Mouse (Mus musculus) lung, postnatal 14 days (tissue): Measurements from ENCODE around the gene Arpc1b.
"Not testable (repeated sequence)": the region's sequence is repeated elsewhere in the genome, so short reads cannot be mapped to it uniquely, and the experiment has no call there.

Experiments used
- DNase-seq: peaks from one replicate; pipeline ENCODE4 v3.0.0; 2021

Gene Arpc1b

DNA sequence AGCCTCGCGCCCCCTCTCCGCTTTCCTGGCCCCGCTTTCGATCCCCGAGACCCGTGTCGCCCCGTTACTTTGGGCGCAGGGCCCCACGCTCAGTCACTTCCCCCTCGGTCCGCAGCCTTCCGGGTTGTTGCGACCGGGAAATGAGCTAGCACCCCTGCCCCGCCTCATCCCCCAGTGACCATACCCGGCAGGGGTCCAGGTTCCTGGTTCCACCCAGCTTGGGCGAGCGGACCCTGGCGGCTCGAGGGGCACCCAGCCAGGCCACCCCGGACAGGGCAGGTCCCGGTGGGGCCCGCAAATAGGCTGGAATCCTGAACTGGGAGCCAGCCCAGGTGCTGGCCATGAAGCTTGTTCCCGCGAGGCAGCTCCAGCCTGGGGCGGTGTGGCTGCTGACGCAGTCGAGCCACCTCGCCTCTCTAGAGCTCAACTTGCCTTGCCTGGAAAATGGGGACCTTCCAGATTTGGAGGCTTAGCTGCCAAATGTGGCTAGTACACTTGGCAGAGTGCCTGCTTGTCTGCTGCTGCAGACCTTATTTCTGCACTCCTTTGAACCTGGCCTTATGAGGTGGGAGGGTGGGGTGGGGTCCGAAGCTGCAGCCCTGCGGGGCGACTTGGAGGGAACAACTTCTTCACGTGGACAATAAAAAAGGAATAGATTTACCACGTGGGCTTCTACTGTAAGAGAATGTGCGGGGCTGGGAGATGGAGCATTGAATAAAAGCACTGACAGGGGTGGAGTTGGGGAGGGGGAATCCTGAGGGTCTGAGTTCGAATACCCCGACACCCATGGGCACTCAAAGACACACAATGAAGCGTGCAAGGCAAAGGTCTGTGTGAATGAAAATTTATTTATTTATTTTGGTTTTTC is 825 bp downstream of the Arpc1b start:
- peak; percentile 75 for DNase-seq

- no peak for DNase-seq
These were observed 1.7 kb downstream of the Arpc1b start for GRCm38 (mm10) chr5:145115736-145116135.

- DNase-seq: peak; percentile 73
These were observed 2.3 kb downstream of the Arpc1b start for GRCm38 (mm10) chr5:145116316-145116715.

- DNase-seq: peak; percentile 87
These were observed 2.9 kb downstream of the Arpc1b start for GRCm38 (mm10) chr5:145116916-145117315.

GRCm38 (mm10) chr5:145118005-145118404 is 4.0 kb downstream of the Arpc1b start:
- peak; percentile 29 for DNase-seq

DNA sequence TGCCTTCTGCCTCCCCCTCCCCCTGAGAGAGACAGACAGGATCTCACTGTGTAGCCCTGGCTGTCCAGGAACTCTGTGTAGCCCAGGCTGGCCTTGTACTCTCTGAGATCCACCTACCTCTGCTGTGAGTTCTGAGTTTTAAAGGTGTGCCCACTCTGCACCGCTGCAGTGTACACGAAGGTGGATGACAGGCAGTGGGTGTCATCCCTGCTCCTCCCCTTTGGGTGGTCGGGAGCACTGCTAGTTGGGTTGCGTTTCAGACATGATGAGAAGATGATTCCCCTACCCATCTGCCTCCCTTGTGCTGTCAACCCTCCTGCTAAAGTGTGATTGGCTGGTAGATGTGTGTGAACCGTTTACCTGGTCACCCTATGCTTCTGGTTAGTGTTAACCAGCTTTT is 4.4 kb downstream of the Arpc1b start:
- no peak for DNase-seq

GRCm38 (mm10) chr5:145119385-145119784 is 5.4 kb downstream of the Arpc1b start:
- no peak for DNase-seq

GRCm38 (mm10) chr5:145120921-145121320 is 6.9 kb downstream of the Arpc1b start:
- no peak for DNase-seq

- DNase-seq: no peak
These were observed 9.4 kb downstream of the Arpc1b start for GRCm38 (mm10) chr5:145123396-145123795.

GRCm38 (mm10) chr5:145126580-145126979 is 12.6 kb downstream of the Arpc1b start:
- DNase-seq: no peak

DNA sequence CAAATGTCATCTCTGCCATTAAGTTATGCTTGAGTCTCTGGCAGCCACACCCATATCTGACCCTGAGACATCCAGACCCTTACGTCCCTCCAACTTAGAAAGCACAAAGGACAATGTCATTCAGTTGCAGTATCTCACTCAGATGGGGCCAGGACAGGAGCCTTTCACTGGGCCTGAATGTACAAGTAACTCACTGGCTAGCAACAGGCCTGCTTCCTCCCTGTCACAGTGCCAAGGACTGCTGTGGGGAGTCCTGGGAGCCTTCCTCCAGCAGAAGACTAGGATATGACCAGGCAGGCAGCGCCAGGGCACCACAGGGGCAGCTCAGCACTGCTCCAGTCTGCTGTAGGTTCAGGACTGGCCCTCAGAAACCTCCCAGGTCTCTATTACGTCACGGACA is 15.1 kb downstream of the Arpc1b start:
- no peak for DNase-seq

DNA sequence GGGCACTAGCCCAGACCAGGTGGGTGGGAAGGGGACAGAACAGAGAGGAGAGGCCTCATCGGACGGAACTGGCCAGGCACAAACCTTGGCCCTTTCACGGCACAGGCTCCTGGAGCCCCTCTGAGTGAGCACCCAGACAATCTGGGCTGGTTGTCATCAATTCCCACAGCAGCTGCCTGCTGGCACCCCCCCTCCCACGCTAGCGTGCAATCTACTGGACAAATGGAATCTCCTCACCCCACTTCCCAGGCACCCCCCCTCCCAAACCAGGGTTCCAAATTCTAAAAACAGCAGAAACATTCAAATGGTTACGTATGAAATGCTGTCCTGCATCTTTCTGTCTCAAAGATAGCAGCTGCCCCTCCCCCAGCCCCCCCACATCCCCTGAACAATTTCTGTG is 15.8 kb downstream of the Arpc1b start:
- DNase-seq: not testable (repeated sequence)

DNA sequence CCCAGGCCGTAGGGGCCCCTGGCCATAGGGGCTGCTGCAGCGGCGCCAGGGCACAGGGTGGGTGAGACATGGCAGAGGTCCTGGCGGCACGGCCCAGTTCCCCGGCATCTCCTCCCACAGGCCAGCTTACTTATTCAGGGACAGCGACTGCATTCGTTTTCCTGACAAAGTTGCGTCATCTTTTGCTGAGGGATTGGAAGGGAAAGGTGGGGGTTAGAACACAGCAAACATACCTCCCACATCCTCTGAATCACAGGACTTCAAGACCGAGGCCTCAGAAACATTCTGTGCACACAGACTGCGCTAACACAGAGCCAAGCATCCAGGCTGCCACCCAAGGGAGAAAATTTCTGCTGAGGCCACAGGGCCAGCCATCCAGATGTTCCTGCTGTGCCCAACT is 16.2 kb downstream of the Arpc1b start:
- DNase-seq: no peak

DNA sequence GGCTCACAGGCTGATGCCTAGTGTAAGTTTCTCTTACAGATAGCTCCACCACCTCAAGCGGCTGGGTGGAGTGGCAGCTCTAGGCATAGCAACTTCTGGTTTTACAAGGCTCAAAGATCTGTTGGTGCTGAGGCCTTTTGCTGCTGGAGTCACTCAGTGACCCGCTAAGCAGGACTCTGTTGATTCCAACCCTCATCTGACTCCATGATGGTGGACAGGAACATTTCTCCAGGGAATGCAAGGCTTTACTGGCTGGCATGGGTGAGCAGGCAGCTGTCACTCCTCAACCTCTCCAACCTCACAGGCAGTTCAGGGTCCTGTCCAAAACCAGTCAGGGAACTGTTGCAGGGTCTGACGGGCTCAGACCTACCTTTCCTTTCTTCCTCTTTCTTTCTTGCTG is 17.0 kb downstream of the Arpc1b start:
- DNase-seq: no peak

- not testable (repeated sequence) for DNase-seq
These were observed 19.3 kb downstream of the Arpc1b start for GRCm38 (mm10) chr5:145133275-145133674.

DNA sequence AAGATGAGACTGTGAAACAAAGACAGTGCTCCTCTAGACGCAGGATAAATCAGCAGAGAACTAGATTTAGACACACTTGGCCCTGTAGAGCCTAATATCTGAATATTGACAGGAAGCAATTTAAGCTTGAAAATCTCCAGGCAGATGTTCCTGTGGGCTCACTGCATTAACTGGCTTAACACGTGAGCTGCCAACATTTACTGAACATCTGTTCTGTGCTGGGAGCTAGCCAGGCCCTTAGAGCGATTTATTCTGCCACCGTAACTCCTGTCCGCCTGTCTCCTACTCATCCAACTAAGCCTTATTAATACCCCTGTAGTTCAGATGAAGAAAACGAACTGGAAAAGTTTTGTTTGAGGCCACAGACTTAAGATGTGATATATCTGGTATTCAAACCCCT is 24.8 kb downstream of the Arpc1b start:
- no peak for DNase-seq

- peak; percentile 96 for DNase-seq
These were observed 25.8 kb downstream of the Arpc1b start, which contains the start of the genes Pdap1 and Bud31 for GRCm38 (mm10) chr5:145139571-145140519. Gene Pdap1, minus strand, starts transcription at chr5:145140238. Gene Bud31, plus strand, starts transcription at chr5:145140362.

GRCm38 (mm10) chr5:145140611-145141010 is 26.6 kb downstream of the Arpc1b start:
- DNase-seq: no peak

- no peak for DNase-seq
These were observed 33.7 kb downstream of the Arpc1b start for GRCm38 (mm10) chr5:145147748-145148147.

DNA sequence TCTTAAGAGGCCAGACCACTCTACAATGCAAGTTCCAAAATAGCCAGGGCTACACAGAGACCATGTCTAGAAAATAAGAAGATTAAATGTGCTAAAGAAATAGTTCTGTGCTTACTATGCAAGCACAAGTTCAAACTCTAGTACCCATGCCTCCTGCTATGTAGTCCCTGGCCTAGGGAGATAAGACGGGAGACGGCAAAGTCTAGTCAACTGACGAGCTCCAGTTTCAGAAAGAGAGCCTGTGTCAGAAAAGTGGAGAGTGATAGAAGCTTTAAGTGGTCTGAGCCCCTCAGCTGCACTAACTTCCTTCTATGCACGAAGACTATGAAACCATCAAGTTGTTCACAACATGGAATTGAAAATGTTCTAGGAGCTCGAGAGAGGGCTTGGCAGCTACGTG is 35.3 kb downstream of the Arpc1b start:
- DNase-seq: no peak

- DNase-seq: no peak
These were observed 38.7 kb downstream of the Arpc1b start for GRCm38 (mm10) chr5:145152690-145153089.

DNA sequence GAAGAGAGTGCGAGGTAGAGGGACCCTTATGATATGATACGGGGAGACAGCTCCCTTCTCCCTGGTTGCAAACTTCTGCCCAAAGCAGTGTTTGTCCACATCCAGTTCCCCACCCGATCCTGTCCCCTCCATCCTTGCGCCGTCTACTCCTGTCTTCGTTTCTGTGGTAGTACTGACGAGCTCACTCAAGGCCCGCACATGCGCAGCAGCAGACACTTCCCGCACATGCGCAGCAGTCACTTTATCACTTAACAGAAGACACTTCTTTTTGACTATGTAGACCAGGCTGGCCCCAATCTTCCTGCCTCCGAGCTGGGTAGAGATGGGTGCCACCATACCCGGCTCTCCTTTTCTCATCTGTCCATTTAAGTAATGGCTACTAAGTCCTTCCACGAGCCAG is 47.3 kb downstream of the Arpc1b start:
- no peak for DNase-seq

DNA sequence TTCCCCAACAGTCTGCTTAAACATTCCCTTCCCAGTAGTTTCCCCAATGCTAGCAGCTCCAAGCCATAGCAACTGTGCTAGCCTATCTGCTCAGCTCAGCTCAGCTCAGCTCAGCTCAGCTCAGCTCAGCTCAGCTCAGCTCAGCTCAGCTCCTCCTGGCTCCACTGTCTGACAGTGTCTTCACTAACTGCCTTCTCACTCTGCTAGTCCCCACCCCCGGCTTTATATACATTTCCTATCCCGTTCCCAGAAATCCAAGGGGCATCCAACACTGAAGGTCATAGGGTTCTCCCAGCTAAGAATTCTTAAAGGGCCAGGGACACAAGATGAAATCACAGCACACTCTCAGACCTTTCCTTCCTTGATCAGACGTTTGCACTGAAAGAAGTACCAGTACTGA is 50.7 kb downstream of the Arpc1b start:
- DNase-seq: no peak

- no peak for DNase-seq
These were observed 51.2 kb downstream of the Arpc1b start for GRCm38 (mm10) chr5:145165184-145165583.
